Mouse (Mus musculus) erythroblast, embryonic 14.5 days (primary cell): ENCODE measurements around the gene Sh3kbp1. TPM values are rescaled to one million over a fixed set of nuclear protein-coding genes. Genes with fewer than 3 reads are reported as not detected.

Experiments used
- H3K27me3 ChIP-seq: 2 replicates; pipeline ENCODE4 v1.6.1; 2012; ENCODE audit warnings: inconsistent platforms; ENCODE audit not compliant: control insufficient read depth
- H3K36me3 ChIP-seq: 2 replicates; pipeline ENCODE4 v1.6.1; 2012; ENCODE audit warnings: mild to moderate bottlenecking, inconsistent platforms; ENCODE audit not compliant: control insufficient read depth
- H3K4me1 ChIP-seq: 2 replicates; pipeline ENCODE4 v1.6.1; 2012; ENCODE audit warnings: inconsistent platforms; ENCODE audit not compliant: control insufficient read depth
- H3K4me3 ChIP-seq: replicated peaks from 2 replicates; pipeline ENCODE3; 2012; ENCODE audit warnings: moderate library complexity, mild to moderate bottlenecking, inconsistent platforms
- H3K9me3 ChIP-seq: 2 replicates; pipeline ENCODE4 v1.6.1; 2012; ENCODE audit warnings: low read length, inconsistent platforms, mixed read lengths; ENCODE audit not compliant: control insufficient read depth
- GATA1 ChIP-seq: IDR thresholded peaks from 2 replicates; pipeline ENCODE4 v1.6.1; 2012; ENCODE audit warnings: low read length, inconsistent platforms, mixed read lengths
- TAL1 ChIP-seq: IDR thresholded peaks from 3 replicates; pipeline ENCODE4 v1.6.1; 2012; ENCODE audit warnings: low read length, inconsistent platforms, mixed read lengths
- polyA plus RNA-seq: library from polyadenylated mRNA; stranded (reverse); fragments of >175 nt; gene quantifications from 2 replicates; pipeline ENCODE4 v1.2.3, GENCODE M21; 2012

Sh3kbp1 gene
- polyA plus RNA-seq, 1 experiment = 0.31 TPM

DNA sequence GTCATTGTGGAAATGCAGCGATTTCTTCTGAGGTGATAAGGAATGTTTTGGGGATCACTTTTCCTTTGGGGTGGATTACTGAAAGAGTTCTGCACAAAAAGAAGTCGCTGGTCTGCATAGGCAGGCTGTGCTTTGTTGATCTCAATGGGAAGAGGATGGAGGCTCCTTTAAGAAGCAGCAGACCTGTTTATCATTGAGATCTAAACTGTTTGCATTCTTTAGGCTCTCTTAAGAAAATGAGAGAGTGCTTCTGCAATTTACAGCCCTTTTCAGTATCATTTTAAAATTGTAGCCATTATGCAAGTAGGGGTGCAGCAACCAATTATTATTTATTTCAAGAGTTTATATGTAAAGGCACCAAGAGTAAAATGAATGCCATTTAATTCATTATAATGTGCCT lies 2.1 kb downstream of the Sh3kbp1 start:
- TF ChIP-seq GATA1 (no peak), TAL1 (no peak)
- Histone ChIP-seq H3K36me3 (no peaks in the 10 kb centered on the region), H3K4me3 (no peak overlapping the region), H3K4me1 (peaks cover 26% of the 10 kb centered on the region), H3K27me3 (peaks cover 18% of the 10 kb centered on the region), H3K9me3 (peaks cover 4% of the 10 kb centered on the region; the same call in 1 of the 2 replicates)

DNA sequence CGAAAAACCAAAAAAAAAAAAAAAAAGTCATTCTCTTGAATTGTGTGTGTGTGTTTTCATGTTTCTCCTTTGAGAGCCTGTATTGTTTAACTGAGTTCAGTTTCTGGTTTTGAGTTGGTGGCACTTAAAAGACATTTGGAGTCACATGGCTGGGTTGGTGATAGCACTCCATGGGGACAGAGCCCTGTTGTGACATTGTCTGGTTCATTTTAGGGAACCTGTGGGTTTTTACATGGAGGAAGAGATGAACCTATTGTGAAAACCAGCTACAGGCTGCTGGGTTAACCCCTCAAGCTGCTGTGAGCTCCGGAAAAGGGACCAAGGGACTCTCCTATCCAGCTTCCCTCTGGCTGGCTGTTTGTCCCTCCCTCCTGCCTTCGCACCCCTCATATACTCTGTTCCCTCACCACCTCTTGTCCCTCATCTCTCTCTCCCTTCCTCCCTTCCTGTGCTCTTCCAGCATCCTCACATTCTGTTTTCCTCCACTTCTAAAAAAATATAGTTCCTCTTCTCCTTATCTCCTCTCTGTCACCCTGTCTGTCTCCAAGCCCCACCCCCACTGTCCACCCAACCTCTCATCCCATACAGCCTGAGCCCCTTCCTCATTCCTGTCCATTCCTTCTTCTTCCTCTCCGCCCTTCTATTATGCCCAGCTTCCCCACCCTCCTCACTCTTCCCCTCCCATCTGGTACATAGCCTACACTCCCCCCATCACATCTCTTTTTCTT lies 11.6 kb downstream of the Sh3kbp1 start:
- H3K4me3 ChIP-seq = no peak overlapping the region
- TF ChIP-seq TAL1 = no peak
- no peak for TF ChIP-seq GATA1
- no peaks in the 10 kb centered on the region for H3K9me3 ChIP-seq
- H3K36me3 ChIP-seq = no peaks in the 10 kb centered on the region
- peaks cover 11% of the 10 kb centered on the region for H3K4me1 ChIP-seq
- no peaks in the 10 kb centered on the region for H3K27me3 ChIP-seq

DNA sequence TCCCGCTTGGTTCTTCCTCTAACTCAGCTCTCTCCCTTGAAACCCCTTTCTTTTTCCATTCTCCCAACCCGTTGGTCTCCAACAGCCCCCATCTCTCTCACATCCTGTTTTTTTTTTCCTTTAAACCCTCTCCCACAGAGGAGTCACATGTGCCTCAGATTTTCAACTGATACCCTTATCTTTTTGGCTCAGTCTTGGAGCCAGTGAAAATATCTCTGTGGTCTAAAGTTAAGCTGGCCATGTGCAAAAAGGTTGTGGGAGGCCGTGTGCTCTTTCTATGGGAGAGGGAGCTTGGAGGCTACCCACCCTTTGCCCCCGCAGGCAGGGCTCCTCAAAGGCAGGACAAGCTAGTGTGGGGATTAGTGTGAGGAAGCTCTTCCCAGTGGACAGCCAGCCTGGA lies 12.9 kb downstream of the Sh3kbp1 start:
- TF ChIP-seq GATA1 = no peak
- TF ChIP-seq TAL1 = no peak
- Histone ChIP-seq H3K4me1 (peaks cover 11% of the 10 kb centered on the region), H3K4me3 (no peak overlapping the region), H3K9me3 (no peaks in the 10 kb centered on the region), H3K27me3 (no peaks in the 10 kb centered on the region), H3K36me3 (no peaks in the 10 kb centered on the region)

DNA sequence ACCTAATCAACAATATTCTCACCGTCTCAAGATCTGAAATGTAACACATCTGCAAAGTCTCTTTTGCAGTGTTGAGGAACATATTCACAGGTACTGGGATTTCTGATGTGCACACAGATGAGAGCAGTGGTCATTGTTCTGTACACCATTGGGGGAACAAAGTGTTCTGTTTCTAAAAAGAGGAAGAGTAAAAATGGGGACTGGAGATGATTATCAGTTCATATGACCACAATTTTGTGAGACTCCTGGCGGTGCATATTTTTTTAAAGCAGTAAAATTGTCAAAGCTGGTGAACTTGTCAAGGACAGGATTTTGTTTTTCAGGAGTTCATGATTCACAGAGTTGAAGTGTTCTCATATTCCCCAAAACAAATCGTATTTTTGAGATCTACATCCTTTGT lies 18.2 kb downstream of the Sh3kbp1 start:
- H3K4me1 ChIP-seq = peaks cover 4% of the 10 kb centered on the region
- no peaks in the 10 kb centered on the region for H3K36me3 ChIP-seq
- no peaks in the 10 kb centered on the region for H3K9me3 ChIP-seq
- TF ChIP-seq GATA1 (no peak), TAL1 (no peak)
- no peak overlapping the region for H3K4me3 ChIP-seq
- H3K27me3 ChIP-seq = no peaks in the 10 kb centered on the region

DNA sequence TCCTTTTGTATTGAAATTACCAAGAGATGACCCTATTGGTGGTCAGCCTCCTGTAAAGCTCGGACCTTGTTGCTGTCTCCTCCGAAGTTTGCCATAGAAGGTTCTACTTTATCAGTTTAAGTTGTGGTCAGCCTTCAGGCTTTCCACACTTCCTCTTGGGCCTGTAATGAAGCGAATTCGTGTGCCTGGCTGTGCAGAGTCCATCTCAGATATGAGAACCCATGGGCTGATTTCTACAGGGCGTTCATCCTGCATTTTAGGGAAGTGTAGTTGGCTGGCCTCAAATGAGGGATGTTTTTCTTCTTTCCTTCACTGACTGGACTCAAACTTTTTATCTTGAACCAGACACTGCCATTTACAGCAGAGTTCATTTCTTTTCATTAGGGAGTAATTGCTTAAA lies 20.5 kb downstream of the Sh3kbp1 start:
- Histone ChIP-seq H3K9me3 (no peaks in the 10 kb centered on the region), H3K4me3 (no peak overlapping the region), H3K27me3 (no peaks in the 10 kb centered on the region), H3K4me1 (peaks cover 11% of the 10 kb centered on the region), H3K36me3 (no peaks in the 10 kb centered on the region)
- TF ChIP-seq TAL1 = no peak
- no peak for TF ChIP-seq GATA1

DNA sequence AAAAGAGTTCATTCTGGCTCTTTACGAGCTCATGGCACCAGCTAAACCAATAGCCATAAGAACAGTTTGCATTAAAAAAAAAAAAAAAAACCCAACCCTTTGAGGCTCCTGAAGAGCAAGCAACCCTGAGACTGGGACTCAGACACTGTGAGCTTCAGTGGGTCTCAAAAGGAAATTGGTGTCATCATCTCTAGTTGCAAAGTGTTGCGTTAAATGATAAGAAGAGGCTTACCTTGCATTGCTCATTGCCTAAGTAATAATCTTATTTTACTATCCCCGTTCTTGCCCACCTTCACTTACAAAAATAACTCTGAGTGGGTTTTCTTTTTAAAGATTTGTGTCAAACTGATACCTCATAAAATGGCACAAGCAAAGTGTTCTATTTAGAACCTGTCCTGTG lies 21.5 kb downstream of the Sh3kbp1 start:
- Histone ChIP-seq H3K36me3 (no peaks in the 10 kb centered on the region), H3K27me3 (no peaks in the 10 kb centered on the region), H3K4me3 (no peak overlapping the region), H3K4me1 (peaks cover 11% of the 10 kb centered on the region), H3K9me3 (no peaks in the 10 kb centered on the region)
- TF ChIP-seq GATA1 = no peak
- TF ChIP-seq TAL1 = no peak

DNA sequence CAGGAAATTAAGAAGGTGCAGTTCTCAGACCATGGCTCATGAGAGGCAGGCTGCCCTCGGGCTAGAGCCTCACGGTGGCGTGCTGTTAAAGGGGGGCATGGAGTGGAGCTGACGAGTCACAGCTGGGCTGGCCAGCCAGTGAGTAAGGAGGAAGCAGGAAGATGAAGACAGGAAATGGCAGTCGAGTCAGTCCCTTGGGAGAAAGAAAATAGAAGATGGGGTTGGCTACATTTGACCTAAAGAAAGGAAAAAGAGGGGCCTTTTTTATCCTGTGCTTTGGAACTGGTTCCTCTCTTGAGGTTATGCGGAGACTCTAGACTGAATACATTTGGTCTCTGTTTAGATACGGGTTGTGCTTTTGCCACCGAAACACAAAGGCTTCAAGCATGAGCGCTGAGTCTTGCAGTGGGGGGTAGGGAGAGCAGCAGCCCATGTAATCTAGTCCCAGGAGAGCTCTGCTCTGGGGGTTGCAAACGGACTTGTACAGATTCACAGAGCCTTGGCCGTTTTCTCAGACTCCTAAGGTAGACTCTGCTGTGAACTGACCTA lies 23.1 kb downstream of the Sh3kbp1 start:
- Histone ChIP-seq H3K4me1 (peaks cover 11% of the 10 kb centered on the region), H3K9me3 (no peaks in the 10 kb centered on the region), H3K27me3 (no peaks in the 10 kb centered on the region), H3K4me3 (no peak overlapping the region), H3K36me3 (no peaks in the 10 kb centered on the region)
- TF ChIP-seq GATA1 (no peak), TAL1 (no peak)

DNA sequence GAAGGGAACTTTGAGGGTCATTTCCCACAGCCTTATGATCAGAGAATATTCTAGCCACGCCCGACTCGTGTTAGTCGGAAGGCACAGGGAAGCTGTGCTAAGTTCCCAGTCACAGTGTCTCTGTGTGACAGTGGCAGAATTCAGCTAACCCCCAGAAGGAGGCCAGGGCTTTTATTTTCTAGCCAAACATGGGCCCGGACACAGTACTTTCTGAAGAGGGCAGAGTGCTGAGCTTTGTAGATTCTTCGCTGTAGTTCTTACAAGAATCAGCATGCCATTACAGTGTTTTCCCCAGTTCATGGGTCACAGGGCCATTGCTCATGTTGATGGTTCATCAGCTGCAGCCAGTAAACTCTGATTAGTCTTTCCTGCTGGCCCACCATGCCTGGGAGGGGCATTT lies 23.7 kb downstream of the Sh3kbp1 start:
- TF ChIP-seq GATA1 = no peak
- TF ChIP-seq TAL1 = no peak
- H3K27me3 ChIP-seq = no peaks in the 10 kb centered on the region
- H3K9me3 ChIP-seq = no peaks in the 10 kb centered on the region
- H3K4me1 ChIP-seq = peaks cover 11% of the 10 kb centered on the region
- H3K4me3 ChIP-seq = no peak overlapping the region
- H3K36me3 ChIP-seq = no peaks in the 10 kb centered on the region

DNA sequence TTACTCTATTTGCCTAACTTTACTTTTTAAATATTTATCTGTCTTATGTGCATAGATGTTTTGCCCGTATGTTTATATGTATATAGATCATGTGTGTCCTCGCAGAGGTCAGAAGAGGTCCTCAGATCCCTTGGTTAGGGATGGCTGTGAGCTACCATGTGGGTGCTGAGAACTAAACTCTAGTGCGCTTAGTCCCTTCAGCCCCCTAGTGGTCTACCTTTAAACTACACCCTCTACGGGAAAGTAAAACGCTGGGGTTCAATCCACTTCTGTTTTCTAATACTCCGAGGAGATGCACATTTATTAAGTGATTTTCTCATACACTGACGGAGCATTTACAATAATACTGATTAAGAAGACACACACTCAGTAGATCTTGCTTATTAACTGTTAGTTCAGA lies 44.3 kb downstream of the Sh3kbp1 start:
- H3K36me3 ChIP-seq = no peaks in the 10 kb centered on the region

DNA sequence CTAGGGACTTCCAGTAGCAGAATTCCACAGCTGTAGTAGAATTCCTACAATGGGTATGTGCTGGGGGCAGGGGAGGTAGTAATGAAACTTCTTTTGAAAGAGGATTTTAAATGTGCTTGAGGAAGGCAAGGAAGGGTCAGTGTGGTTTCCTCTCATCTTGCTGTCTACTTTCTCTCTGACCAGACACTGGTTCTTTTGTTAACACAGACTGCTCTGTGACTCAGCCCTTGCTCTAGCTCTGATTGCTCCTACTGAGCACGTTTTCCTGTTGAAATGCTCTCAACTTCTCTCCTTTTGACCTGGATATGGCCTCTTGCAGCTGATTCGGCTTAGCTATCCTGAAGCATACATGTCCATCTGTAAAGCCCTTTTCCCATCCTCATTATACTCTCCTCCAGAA lies 45.4 kb downstream of the Sh3kbp1 start:
- H3K27me3 ChIP-seq = no peaks in the 10 kb centered on the region
- no peaks in the 10 kb centered on the region for H3K36me3 ChIP-seq
- peaks cover 2% of the 10 kb centered on the region for H3K4me1 ChIP-seq
- TF ChIP-seq GATA1 (no peak), TAL1 (no peak)
- H3K9me3 ChIP-seq = no peaks in the 10 kb centered on the region
- no peak overlapping the region for H3K4me3 ChIP-seq

More for the DNA sequence above, 44.3 kb downstream of the Sh3kbp1 start:
- H3K27me3 ChIP-seq = no peaks in the 10 kb centered on the region
- H3K4me3 ChIP-seq = no peak overlapping the region
- H3K4me1 ChIP-seq = peaks cover 2% of the 10 kb centered on the region
- TF ChIP-seq TAL1 (no peak), GATA1 (no peak)
- H3K9me3 ChIP-seq = no peaks in the 10 kb centered on the region
